Mouse (Mus musculus) spleen, postnatal 4 days (tissue): Measurements from ENCODE around the gene Cox8b.

Source experiments
- DNase-seq, 2 experiments: peaks; one replicate each; pipeline ENCODE4 v3.0.0; 2022; ENCODE audit warnings: low spot score in 2 of 2

Cox8b gene

GRCm38 (mm10) chr7:140900220-140900619, at the start of gene Cox8b:
Gene Cox8b, minus strand, starts transcription at chr7:140900446.
- DNase-seq, result no peak

GRCm38 (mm10) chr7:140949255-140949654, 49.0 kb upstream of the Cox8b start:
- DNase-seq, result no peak

GRCm38 (mm10) chr7:140948161-140948560, 47.9 kb upstream of the Cox8b start:
- DNase-seq, result no peak

GRCm38 (mm10) chr7:140946980-140947379, 46.7 kb upstream of the Cox8b start:
- DNase-seq, result no peak

GRCm38 (mm10) chr7:140946311-140946710, 46.1 kb upstream of the Cox8b start:
- DNase-seq, result no peak

- no peak for DNase-seq
Measured at GRCm38 (mm10) chr7:140945247-140945646, 45.0 kb upstream of the Cox8b start.

- no peak for DNase-seq
Measured at GRCm38 (mm10) chr7:140944236-140944635, 44.0 kb upstream of the Cox8b start.

GRCm38 (mm10) chr7:140943356-140943755, 43.1 kb upstream of the Cox8b start:
- DNase-seq, result no peak

GRCm38 (mm10) chr7:140942811-140943210, 42.6 kb upstream of the Cox8b start:
- no peak for DNase-seq

GRCm38 (mm10) chr7:140942341-140942740, 42.1 kb upstream of the Cox8b start:
- DNase-seq, result no peak

GRCm38 (mm10) chr7:140941222-140942051, 41.2 kb upstream of the Cox8b start, which contains the start of gene Pgghg:
Gene Pgghg, plus strand, starts transcription at chr7:140941391.
- peak; percentile 79 to 89 for DNase-seq

GRCm38 (mm10) chr7:140939669-140940171, 39.5 kb upstream of the Cox8b start:
- no peak for DNase-seq

- no peak for DNase-seq
Measured at GRCm38 (mm10) chr7:140938896-140939295, 38.6 kb upstream of the Cox8b start.

GRCm38 (mm10) chr7:140938436-140938835, 38.2 kb upstream of the Cox8b start:
- DNase-seq, result no peak

GRCm38 (mm10) chr7:140927181-140927580, 26.9 kb upstream of the Cox8b start:
- DNase-seq, result no peak

- no peak for DNase-seq
Measured at GRCm38 (mm10) chr7:140923070-140923775, 23.0 kb upstream of the Cox8b start.

GRCm38 (mm10) chr7:140922398-140923069, 22.3 kb upstream of the Cox8b start:
- no peak for DNase-seq

- DNase-seq, result no peak
Measured at GRCm38 (mm10) chr7:140921225-140921975, 21.2 kb upstream of the Cox8b start.

GRCm38 (mm10) chr7:140920418-140921029, 20.3 kb upstream of the Cox8b start, which contains the start of gene Nlrp6:
Gene Nlrp6, plus strand, starts transcription at chr7:140920902.
- DNase-seq, result peak in 1 of 2 experiments; percentile 51

- no peak for DNase-seq
Measured at GRCm38 (mm10) chr7:140919911-140920310, 19.7 kb upstream of the Cox8b start.
